Mouse (Mus musculus) myocyte (in vitro differentiated cells): ENCODE results near the gene Plcxd3. TPM values are rescaled to one million over a fixed set of nuclear protein-coding genes. Genes with fewer than 3 reads are reported as not detected.

Experiments used
- H3K27me3 ChIP-seq: one replicate; pipeline ENCODE4 v1.6.1; 2011; ENCODE audit not compliant: control insufficient read depth, insufficient read depth, insufficient read length
- H3K36me3 ChIP-seq: one replicate; pipeline ENCODE4 v1.6.1; 2011; ENCODE audit not compliant: control insufficient read depth, insufficient read depth
- H3K4me2 ChIP-seq: one replicate; pipeline ENCODE4 v1.6.1; 2011; ENCODE audit warnings: low read depth, control low read depth
- H3K4me3 ChIP-seq: one replicate; pipeline ENCODE4 v1.5.1; 2011; ENCODE audit warnings: mild to moderate bottlenecking, control low read depth, moderate library complexity
- H3K79me2 ChIP-seq: one replicate; pipeline ENCODE4 v1.6.1; 2011; ENCODE audit not compliant: control insufficient read depth, insufficient read depth
- H3ac ChIP-seq: one replicate; pipeline ENCODE4 v1.6.1; 2011; ENCODE audit not compliant: control insufficient read depth, insufficient read length
- CEBPB ChIP-seq: IDR thresholded peaks from 2 replicates; pipeline ENCODE4 v1.6.1; 2011; ENCODE audit warnings: mild to moderate bottlenecking, moderate library complexity; ENCODE audit not compliant: poor library complexity, insufficient read depth, severe bottlenecking
- E2F4 ChIP-seq: IDR thresholded peaks from one replicate; pipeline ENCODE4 v1.6.1; 2011; ENCODE audit warnings: mild to moderate bottlenecking, control low read depth, moderate library complexity; ENCODE audit not compliant: insufficient read depth
- MAX ChIP-seq: IDR thresholded peaks from one replicate; pipeline ENCODE4 v1.6.1; 2011; ENCODE audit warnings: low read depth, mild to moderate bottlenecking, control low read depth
- MYOD1 ChIP-seq, 3 experiments: IDR thresholded peaks; one replicate each; pipeline ENCODE4 v1.6.1; 2011; ENCODE audit warnings: control low read depth in 2 of 3, low read depth in 2 of 3, mild to moderate bottlenecking in 2 of 3, moderate library complexity in 1 of 3; ENCODE audit not compliant: insufficient read length in 2 of 3, control insufficient read depth in 1 of 3
- MYOG ChIP-seq, 3 experiments: IDR thresholded peaks; one replicate each; pipeline ENCODE4 v1.6.1; 2011; ENCODE audit warnings: control low read depth in 2 of 3, low read depth in 2 of 3, mild to moderate bottlenecking in 2 of 3; ENCODE audit not compliant: insufficient read length in 2 of 3, control insufficient read depth in 1 of 3, insufficient read depth in 1 of 3
- POLR2A ChIP-seq: IDR thresholded peaks from one replicate; pipeline ENCODE4 v1.6.1; 2011; ENCODE audit warnings: low read depth, mild to moderate bottlenecking, control low read depth, moderate library complexity; ENCODE audit not compliant: insufficient read length
- POLR2AphosphoS2 ChIP-seq: IDR thresholded peaks from one replicate; pipeline ENCODE4 v1.6.1; 2011; ENCODE audit warnings: low read depth, control low read depth; ENCODE audit not compliant: insufficient read length
- REST ChIP-seq: IDR thresholded peaks from one replicate; pipeline ENCODE4 v1.6.1; 2011; ENCODE audit warnings: mild to moderate bottlenecking, control low read depth, moderate library complexity; ENCODE audit not compliant: insufficient read depth, insufficient read length
- SRF ChIP-seq: IDR thresholded peaks from one replicate; pipeline ENCODE4 v1.6.1; 2011; ENCODE audit warnings: low read depth; ENCODE audit not compliant: control insufficient read depth, insufficient read length
- TCF12 ChIP-seq: IDR thresholded peaks from one replicate; pipeline ENCODE4 v1.6.1; 2011; ENCODE audit warnings: mild to moderate bottlenecking, control low read depth; ENCODE audit not compliant: poor library complexity, insufficient read depth, severe bottlenecking
- TCF3 ChIP-seq: IDR thresholded peaks from one replicate; pipeline ENCODE4 v1.6.1; 2011; ENCODE audit warnings: low read depth, control low read depth; ENCODE audit not compliant: insufficient read length
- USF1 ChIP-seq: IDR thresholded peaks from one replicate; pipeline ENCODE4 v1.6.1; 2011; ENCODE audit warnings: low read depth, mild to moderate bottlenecking, control low read depth, moderate library complexity
- polyA plus RNA-seq: library from polyadenylated mRNA; unstranded; fragments of >200 nt; fragmentation: generic; extraction: Trizol; gene quantifications from one replicate; pipeline ENCODE4 v1.2.1, GENCODE M21; 2012; ENCODE audit warnings: missing spikeins

Gene Plcxd3
- not detected for polyA plus RNA-seq

DNA sequence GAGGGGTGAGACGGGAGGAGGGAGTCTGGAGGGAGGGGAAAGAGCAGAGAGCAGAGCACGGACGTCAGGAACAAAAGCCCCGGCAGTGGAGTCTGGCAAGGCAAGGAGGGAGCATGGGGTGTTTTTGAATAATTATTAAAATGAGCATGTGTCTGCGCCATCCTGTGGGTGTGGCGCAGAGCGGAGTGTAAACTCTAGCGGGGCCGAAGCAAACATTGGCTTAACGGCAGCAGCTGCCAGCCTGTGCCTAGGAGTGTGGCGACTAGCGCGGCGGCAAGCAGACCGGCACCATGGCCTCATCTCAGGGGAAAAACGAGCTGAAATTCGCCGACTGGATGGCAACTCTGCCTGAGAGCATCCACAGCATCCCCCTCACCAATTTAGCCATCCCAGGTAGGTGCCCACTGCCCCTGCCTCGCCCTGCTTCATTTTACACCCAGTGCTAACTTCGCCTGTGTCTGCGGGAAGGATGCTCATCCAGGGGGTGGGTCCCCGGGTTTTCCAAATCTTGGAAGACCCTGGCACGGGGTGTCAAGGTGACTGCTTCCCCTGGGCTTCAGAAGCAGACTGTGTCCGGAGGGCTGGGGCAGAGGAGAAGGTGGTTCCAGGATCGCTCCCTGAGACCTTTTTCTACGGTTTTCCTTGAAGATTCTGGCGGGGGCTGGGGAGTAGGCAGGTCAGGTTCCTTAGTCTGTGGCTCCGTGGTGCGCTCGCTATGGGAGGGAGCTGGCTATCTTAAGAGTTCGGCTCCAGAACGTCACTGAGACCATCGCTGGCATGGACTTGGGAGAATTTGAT is at the start of gene Plcxd3:
Plcxd3 (plus strand) TSS at position 69 of the 798 bp plus-strand sequence.
- H3ac ChIP-seq: no peak within 1 kb of the TSS
- no peaks in the 10 kb centered on the region for H3K36me3 ChIP-seq

DNA sequence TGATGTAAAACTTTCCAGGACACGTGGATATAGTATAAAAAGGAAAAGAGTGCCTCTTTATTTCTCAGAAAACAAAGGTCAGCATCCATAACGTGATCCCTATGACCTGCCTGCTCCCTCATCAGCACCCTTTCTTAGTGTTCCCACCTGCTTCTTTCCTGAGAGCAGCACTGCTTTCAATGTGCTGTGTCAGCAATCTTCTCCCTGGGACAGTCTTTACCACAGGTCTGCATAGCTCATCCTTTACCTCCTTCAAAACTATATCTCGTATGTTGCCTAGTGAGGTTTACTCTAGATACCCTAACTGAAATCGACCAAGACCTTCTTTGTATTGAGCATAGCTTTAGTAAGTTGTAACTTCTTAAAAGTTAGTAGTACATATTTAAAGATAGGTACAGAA is 43.4 kb upstream of the Plcxd3 start:
- no peak for TF ChIP-seq MYOG (IDR thresholded peaks at IDR 0.05; ENCODE audit: control insufficient read depth in 1 of 3, insufficient read depth in 1 of 3, insufficient read length in 2 of 3, low read depth in 2 of 3)
- TF ChIP-seq SRF: no peak
- no peak for TF ChIP-seq POLR2AphosphoS2
- no peak for TF ChIP-seq TCF12
- TF ChIP-seq E2F4: no peak
- TF ChIP-seq REST: no peak
- no peak for TF ChIP-seq POLR2A
- TF ChIP-seq USF1: no peak
- no peak for TF ChIP-seq MAX
- no peak for TF ChIP-seq MYOD1 (IDR thresholded peaks at IDR 0.05; ENCODE audit: control insufficient read depth in 1 of 3, insufficient read length in 2 of 3, low read depth in 2 of 3)
- no peak for TF ChIP-seq CEBPB
- no peak for TF ChIP-seq TCF3
- Histone ChIP-seq H3ac (no peak overlapping the region), H3K4me2 (no peak overlapping the region), H3K27me3 (no peaks in the 10 kb centered on the region), H3K4me3 (no peak overlapping the region), H3K36me3 (no peaks in the 10 kb centered on the region), H3K79me2 (no peaks in the 10 kb centered on the region)

More for the DNA sequence above, at the start of gene Plcxd3:
- TF ChIP-seq MYOG (IDR thresholded peaks at IDR 0.05; ENCODE audit: control insufficient read depth in 1 of 3, insufficient read depth in 1 of 3, insufficient read length in 2 of 3, low read depth in 2 of 3) (peak in 1 of 3 experiments; percentile 15), USF1 (no peak)
- Histone ChIP-seq H3K27me3 (peaks cover 21% of the 10 kb centered on the region), H3K4me3 (no peak within 1 kb of the TSS), H3K4me2 (peak within 1 kb of the TSS; percentile 64), H3K79me2 (no peaks in the 10 kb centered on the region)

DNA sequence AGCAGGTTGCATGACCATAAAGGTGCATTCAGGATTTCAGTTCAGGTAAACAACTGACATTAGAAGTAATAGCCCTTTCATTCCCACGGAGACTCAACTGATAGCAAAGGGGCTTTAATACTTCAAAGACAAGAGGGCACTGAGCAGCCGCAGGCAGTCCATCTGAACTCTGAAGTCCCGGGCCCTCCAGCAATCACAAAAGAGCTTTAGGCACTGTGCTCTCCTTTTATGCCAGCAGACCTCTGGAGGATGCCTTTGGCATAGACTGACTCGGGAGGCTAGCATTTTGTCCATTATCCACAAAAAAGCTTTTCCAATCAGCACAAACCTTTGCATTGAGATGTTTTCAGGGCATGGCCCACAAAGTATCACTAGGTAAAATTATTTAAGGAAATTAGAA is 33.7 kb upstream of the Plcxd3 start:
- no peaks in the 10 kb centered on the region for H3K27me3 ChIP-seq
- H3K79me2 ChIP-seq: no peaks in the 10 kb centered on the region
- H3K4me3 ChIP-seq: no peak overlapping the region
- H3K36me3 ChIP-seq: no peaks in the 10 kb centered on the region
- no peak overlapping the region for H3ac ChIP-seq
- TF ChIP-seq TCF12 (no peak), CEBPB (no peak), SRF (no peak), MYOD1 (IDR thresholded peaks at IDR 0.05; ENCODE audit: control insufficient read depth in 1 of 3, insufficient read length in 2 of 3, low read depth in 2 of 3) (no peak), MAX (no peak), POLR2AphosphoS2 (no peak), POLR2A (no peak), REST (no peak), USF1 (no peak), TCF3 (no peak), E2F4 (no peak), MYOG (IDR thresholded peaks at IDR 0.05; ENCODE audit: control insufficient read depth in 1 of 3, insufficient read depth in 1 of 3, insufficient read length in 2 of 3, low read depth in 2 of 3) (no peak)
- no peak overlapping the region for H3K4me2 ChIP-seq

DNA sequence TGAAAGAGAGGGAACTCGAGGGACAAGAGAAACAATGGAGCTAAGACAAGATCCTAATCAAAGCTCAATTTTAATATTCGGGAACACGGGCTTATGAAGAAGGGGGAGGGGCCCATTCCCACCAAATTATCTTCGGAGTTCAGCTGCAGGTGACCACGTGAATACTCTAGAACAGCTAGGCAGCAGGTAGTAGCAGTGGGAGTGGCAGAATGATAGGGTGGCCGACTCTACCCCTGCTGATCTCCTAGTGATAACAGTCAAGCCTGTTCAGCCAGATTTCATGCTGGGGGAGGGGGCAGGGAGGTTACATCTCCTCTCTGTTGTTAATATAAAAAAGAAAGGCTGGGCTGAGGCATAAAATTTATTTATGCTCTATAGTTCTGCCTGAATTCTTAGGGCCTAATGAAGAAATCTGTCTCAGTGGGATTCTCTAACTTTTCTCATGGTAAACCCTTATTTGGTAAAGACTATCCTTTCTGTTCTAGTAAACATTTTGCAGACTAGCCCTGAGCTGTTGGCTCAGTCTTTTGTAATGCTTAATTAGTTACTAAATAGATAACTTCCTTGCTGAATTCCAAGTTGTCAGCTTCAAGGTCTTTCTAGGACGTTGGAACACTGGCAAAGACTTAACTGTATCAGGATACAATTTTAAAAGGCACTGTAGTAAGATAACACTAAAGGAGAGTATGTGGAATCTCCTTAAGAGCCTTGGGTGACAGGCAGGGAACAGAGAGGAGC is 26.3 kb upstream of the Plcxd3 start:
- TF ChIP-seq USF1 (no peak), E2F4 (no peak), MYOG (IDR thresholded peaks at IDR 0.05; ENCODE audit: control insufficient read depth in 1 of 3, insufficient read depth in 1 of 3, insufficient read length in 2 of 3, low read depth in 2 of 3) (no peak), MAX (no peak), TCF3 (no peak), SRF (no peak), CEBPB (no peak), POLR2A (no peak), MYOD1 (IDR thresholded peaks at IDR 0.05; ENCODE audit: control insufficient read depth in 1 of 3, insufficient read length in 2 of 3, low read depth in 2 of 3) (no peak), TCF12 (no peak), POLR2AphosphoS2 (no peak), REST (no peak)
- H3K79me2 ChIP-seq: no peaks in the 10 kb centered on the region
- H3K4me3 ChIP-seq: no peak overlapping the region
- no peaks in the 10 kb centered on the region for H3K27me3 ChIP-seq
- no peak overlapping the region for H3K4me2 ChIP-seq
- H3K36me3 ChIP-seq: no peaks in the 10 kb centered on the region
- H3ac ChIP-seq: no peak overlapping the region
